Mouse (Mus musculus) macrophage (primary cell): ENCODE results near the gene Nos1ap. TPM values are rescaled to one million over a fixed set of nuclear protein-coding genes. Genes with fewer than 3 reads are reported as not detected.

Experiments
- H3K27ac ChIP-seq: fragments of 350-480 bp; formaldehyde crosslinking; 2 replicates; pipeline ENCODE4 v1.9.0; 2021
- H3K36me3 ChIP-seq: fragments of 350-480 bp; formaldehyde crosslinking; 2 replicates; pipeline ENCODE4 v1.9.0; 2021; ENCODE audit errors: inconsistent target
- H3K4me3 ChIP-seq: fragments of 350-480 bp; formaldehyde crosslinking; 2 replicates; pipeline ENCODE4 v1.9.0; 2021; ENCODE audit errors: inconsistent target
- H3K79me2 ChIP-seq: fragments of 350-480 bp; formaldehyde crosslinking; 2 replicates; pipeline ENCODE4 v1.9.0; 2021; ENCODE audit errors: inconsistent target
- WGBS: methylation state at CpG from one replicate; pipeline ENCODE4 v1.1.7; 2026; ENCODE audit warnings: inconsistent platforms; ENCODE audit not compliant: missing documents; 5-methylcytosine and 5-hydroxymethylcytosine counted together
- polyA plus RNA-seq: library from polyadenylated mRNA; stranded (reverse); fragments of 250-400 nt; gene quantifications from 3 replicates; pipeline ENCODE4 v1.2.4, GENCODE M21; 2018; ENCODE audit warnings: inconsistent platforms

The Nos1ap gene
- polyA plus RNA-seq, 1 experiment from 2014 or later: 1.5 TPM

DNA sequence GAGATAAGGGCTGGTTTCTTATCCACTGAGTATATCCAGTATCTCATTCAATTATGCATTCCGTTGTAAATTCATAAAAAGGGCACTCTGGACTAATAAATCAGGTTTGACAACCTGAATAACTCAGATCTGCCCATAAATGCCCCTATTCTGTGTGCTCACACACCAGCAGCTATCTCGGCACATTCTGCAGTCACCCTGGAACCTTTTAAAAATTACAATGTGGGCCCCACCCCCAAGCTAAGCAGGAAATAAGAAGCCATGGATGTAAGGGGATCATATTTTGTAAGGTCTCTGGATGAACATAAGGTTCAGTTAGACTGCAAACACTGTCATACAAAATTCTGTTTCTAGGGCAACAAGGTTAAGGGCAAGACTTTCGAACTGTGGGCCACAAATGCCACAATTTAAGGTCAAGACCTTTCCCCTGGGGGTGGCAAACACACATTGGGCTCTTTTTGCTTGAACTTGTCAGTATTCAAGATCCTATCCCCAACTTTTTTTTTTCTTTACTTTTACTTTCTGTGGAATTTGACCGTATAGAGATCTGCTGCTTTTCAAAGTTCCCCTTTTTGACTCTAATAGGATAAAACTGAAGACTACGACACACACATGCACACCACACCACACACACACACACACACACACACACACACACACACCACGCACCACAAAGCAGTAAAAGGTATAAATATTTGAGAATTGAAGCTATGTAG lies 13.5 kb downstream of the Nos1ap start:
- H3K36me3 ChIP-seq: no peaks in the 10 kb centered on the region
- WGBS: 19% methylated on average over 6 of the region's 6 CpGs
- no peaks in the 10 kb centered on the region for H3K79me2 ChIP-seq
- H3K27ac ChIP-seq: no peak overlapping the region
- H3K4me3 ChIP-seq: no peak overlapping the region; the same call in 1 of the 2 replicates

DNA sequence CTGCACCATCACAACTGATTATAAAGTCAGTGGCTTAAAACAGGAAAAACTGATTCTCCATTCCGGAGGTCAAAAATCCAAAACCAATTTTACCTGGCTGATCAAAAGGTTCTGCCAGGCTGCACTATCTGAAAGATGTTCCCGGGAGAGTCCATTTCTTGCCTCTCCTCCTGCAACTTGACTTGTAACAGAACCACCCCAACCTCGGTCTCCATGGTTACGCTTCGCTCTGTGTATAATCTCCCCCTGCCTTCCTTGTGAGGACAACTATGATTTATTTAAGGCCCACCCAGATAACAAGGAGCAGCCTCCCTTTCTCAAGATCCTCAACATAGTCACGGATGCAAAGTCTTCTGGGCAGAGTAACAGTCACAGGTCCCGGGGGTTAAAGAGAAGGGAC lies 16.5 kb downstream of the Nos1ap start:
- no peaks in the 10 kb centered on the region for H3K79me2 ChIP-seq
- no peak overlapping the region for H3K27ac ChIP-seq
- no peaks in the 10 kb centered on the region for H3K36me3 ChIP-seq
- H3K4me3 ChIP-seq: no peak overlapping the region
- WGBS: 69% methylated on average over 7 of the region's 7 CpGs

DNA sequence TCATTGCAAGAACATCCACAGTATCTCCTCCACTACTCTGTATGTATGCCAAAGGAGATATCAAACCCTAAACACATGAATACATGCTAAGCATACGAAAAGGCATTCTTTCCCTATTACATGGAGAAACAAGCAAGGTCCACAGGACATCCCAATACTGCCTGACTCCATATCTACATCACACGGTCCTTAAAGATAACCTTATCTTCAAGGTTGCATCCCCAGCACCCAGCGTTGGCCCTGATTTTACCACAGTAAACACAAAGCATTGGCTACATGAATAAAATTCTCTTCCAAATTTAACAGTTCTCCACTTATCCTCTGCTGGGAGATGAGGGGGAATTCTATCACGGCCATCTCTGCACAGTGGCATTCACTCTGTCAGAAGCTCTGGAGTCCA lies 22.7 kb downstream of the Nos1ap start:
- no peaks in the 10 kb centered on the region for H3K79me2 ChIP-seq
- 98% methylated on average over 4 of the region's 4 CpGs for WGBS
- no peaks in the 10 kb centered on the region for H3K36me3 ChIP-seq
- no peak overlapping the region for H3K27ac ChIP-seq
- H3K4me3 ChIP-seq: no peak overlapping the region

DNA sequence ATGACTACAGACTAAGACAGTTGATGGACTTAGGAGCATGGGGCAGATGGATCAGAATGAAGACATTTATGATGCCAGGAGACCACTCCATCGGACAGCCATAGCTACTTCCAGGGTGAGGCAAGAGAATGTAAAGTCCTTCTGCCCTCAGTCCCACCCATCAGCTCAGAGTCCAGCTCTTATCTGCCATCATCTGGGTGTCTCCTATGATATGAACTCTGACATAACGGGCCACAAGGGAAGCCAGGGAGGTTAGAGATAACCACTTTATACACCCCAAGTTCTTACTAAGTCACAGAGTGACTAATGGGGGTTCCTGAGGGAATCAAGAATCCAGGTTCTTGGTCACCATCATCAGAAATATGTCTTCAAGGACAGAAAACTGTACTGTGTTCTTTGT lies 23.1 kb downstream of the Nos1ap start:
- Histone ChIP-seq H3K27ac (no peak overlapping the region), H3K4me3 (no peak overlapping the region), H3K79me2 (no peaks in the 10 kb centered on the region), H3K36me3 (no peaks in the 10 kb centered on the region)
- 82% methylated on average over 2 of the region's 2 CpGs for WGBS

DNA sequence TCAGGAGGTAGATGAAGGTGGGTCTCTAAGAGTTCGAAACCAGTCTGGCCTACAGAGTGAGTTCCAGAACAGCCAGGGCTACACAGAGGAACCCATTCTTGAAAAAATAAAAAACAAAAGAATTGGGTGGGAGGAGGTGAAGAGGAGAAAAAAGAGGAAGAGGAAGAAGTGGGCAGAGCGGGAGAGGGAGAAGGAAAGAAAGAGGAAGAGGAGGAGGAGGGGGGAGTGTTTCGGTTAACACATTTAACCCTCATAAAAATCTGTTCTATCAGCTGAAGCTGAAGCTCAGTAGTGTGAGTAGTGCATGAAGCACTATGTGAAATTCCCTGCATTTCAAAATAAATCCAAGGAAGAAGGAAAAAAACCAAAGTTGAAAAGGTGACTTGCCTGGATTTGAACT lies 24.7 kb downstream of the Nos1ap start:
- Histone ChIP-seq H3K36me3 (no peaks in the 10 kb centered on the region), H3K4me3 (no peak overlapping the region), H3K27ac (no peak overlapping the region), H3K79me2 (no peaks in the 10 kb centered on the region)
- WGBS: 18% methylated on average over 3 of the region's 3 CpGs

DNA sequence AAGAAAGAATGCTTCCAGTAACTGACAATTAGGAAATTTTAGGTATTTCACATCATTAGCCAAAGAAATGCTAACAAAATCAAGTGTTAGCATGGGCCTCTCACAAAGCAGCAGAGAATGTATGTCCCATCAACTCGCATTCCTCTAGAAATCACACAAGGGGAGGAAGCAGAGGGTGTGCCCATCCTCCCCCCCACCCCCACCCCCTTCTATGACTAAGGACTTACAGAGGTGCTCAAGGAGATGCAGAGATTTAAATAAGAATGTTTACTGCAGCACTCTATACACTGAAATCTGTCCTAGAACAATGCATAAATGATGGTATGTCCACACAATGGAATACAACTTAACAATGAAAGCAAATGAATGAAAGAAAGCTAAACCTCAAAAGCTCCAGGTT lies 27.2 kb downstream of the Nos1ap start:
- Histone ChIP-seq H3K79me2 (no peaks in the 10 kb centered on the region), H3K4me3 (no peak overlapping the region), H3K27ac (no peak overlapping the region), H3K36me3 (no peaks in the 10 kb centered on the region)
- WGBS: 79% methylated on average over 1 of the region's 1 CpGs

DNA sequence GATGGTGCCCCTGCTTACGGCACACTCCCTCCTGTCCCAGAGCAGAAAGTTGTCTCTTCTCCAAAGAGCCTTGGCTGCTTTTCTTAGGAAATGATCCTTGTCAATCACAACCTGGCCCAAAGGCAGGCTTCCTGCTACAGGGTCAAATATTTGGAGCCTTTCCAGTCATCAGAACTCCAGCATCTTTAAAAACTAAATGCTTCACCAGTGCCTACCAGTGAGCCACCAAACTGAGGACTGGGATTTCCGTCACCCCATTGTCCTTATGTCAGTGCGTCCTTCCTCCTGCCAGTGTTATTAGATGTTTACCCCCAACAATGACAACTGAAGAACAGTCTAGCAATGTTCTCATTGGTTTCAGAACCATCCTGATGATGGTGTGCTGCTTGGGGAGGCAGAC lies 28.9 kb downstream of the Nos1ap start:
- Histone ChIP-seq H3K36me3 (no peaks in the 10 kb centered on the region), H3K79me2 (no peaks in the 10 kb centered on the region), H3K27ac (no peak overlapping the region), H3K4me3 (no peak overlapping the region)
- 100% methylated on average over 3 of the region's 3 CpGs for WGBS

DNA sequence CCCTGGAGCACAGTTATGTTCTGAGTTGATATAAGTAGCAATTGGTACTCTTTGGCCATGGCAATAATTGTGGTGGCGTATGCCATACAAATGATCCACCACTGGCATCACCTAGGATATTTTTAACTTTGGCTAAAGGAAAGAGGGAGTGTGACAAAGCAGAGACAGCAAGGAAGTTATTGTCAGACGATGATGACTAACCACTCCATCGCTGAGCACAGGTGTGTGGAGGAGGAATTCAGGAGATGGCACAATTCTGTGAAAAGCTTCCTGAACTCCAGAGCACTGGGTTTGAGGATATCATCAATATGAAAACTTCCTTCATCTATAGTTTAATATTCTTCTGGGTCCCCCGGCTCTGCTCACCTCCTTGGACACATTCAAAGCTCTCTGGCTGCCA lies 31.7 kb downstream of the Nos1ap start:
- Histone ChIP-seq H3K36me3 (no peaks in the 10 kb centered on the region), H3K27ac (no peak overlapping the region), H3K79me2 (no peaks in the 10 kb centered on the region), H3K4me3 (no peak overlapping the region)
- 95% methylated on average over 4 of the region's 4 CpGs for WGBS

DNA sequence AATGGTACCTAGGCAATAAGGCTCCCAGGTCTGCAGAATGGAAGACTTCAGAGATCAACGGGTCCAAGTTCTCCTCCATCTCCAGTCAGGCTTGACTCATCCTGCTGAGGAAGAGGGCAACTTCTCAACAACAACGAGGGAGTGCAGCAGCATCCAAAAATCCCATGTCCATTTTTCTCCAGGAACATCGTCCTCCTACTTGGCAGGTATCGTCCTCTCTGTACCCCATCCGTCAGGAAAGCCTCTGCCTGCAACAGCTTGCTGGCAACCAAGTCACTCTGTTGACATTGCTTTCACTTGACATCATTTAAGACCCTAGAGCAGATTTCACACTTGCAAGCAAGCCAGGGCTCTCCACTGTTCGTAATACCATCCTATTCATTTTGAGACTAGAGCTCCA lies 33.0 kb downstream of the Nos1ap start:
- no peak overlapping the region for H3K27ac ChIP-seq
- H3K4me3 ChIP-seq: no peak overlapping the region
- H3K79me2 ChIP-seq: no peaks in the 10 kb centered on the region
- H3K36me3 ChIP-seq: no peaks in the 10 kb centered on the region
- WGBS: 97% methylated on average over 6 of the region's 6 CpGs

DNA sequence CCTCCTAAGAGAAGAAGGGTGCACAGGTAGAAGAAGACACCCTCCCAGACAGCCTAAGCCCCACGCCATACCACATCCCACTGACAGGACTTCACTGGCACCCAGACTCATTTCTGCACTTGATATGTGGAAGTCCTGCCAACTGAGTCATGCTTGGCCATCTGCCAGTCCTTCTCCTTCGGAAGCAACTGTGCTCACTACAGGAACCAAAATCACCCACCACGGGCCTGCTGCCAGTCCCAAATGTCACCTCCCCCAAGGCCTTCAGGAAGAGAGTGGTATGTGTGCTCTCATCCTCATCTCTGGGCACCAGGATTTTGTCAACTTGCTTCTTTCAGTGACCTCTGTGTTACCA lies 34.7 kb downstream of the Nos1ap start:
- Histone ChIP-seq H3K36me3 (no peaks in the 10 kb centered on the region), H3K79me2 (no peaks in the 10 kb centered on the region), H3K4me3 (no peak overlapping the region), H3K27ac (peak overlapping the region; percentile 78)
- WGBS: 7% methylated on average over 3 of the region's 3 CpGs

DNA sequence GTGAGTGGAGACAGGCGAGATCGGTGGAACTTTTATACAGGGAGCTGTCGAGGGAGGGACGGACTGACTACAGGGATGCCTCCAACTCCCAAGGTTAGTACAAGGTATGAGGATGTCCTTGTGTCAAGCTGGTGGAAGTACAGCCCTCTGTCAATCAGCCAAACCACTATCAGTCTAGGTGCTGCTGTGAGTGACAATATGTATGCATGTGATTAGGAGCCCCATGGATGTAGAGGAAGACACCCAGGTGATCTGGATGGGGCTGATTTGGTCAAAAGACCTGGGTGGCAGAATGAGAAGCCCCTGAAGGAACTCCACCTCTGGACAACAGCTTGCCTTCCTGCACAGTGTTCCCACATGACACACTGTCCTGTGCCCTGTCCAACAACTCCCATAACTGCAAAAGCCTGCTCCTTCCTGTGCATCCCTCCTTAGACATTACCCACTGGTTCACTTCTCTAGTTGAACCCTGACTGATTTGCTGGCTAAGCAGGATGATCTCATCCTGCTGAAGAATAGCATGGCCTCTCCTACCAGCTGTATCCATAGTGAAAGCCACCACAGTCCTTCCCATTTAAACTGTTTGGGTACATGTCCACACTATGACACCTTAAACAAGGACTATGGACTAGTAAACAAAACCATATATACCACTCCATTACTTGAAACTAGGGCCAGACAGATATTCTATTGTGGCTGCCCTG lies 35.3 kb downstream of the Nos1ap start:
- 94% methylated on average over 4 of the region's 4 CpGs for WGBS
- no peaks in the 10 kb centered on the region for H3K79me2 ChIP-seq
- no peak overlapping the region for H3K4me3 ChIP-seq
- no peaks in the 10 kb centered on the region for H3K36me3 ChIP-seq
- H3K27ac ChIP-seq: peak overlapping the region; percentile 78

DNA sequence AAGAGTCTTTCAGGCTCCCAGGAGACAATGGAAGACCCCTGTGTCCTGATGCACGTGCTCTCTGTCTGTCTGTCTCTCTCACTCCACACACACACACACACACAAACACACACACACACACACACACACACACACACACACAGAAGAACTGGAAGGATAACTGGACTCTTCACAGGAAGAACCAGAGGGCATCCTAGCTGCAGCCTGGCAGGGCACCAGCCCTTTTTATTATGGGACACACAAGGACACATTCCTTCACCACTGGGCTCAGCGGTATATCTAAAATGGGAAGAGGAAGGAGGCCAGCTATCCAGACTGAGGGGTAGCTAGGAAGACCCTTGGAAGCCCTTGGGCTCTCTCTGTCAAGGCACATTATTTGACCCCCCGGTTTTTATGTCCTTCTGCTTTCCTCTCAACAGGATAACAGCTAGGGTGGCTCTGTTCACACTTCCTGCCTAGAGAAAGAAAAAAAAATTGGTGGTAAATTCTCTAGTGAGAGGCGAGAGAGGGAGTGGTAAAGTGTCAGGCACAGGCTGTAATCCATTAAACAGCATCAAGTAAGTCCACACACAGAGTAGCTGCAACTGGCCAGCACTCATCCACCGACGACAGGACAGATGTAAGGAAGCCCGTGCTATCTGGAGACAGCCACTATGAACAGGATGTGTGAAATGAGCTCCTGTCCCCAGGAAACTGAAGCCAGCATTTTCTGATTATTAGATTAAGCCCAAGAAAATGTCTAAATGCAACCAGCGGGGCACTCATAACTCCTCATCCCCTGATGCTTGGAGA lies 38.8 kb downstream of the Nos1ap start:
- Histone ChIP-seq H3K4me3 (no peak overlapping the region), H3K27ac (no peak overlapping the region), H3K36me3 (no peaks in the 10 kb centered on the region), H3K79me2 (no peaks in the 10 kb centered on the region)
- 22% methylated on average over 7 of the region's 8 CpGs for WGBS

DNA sequence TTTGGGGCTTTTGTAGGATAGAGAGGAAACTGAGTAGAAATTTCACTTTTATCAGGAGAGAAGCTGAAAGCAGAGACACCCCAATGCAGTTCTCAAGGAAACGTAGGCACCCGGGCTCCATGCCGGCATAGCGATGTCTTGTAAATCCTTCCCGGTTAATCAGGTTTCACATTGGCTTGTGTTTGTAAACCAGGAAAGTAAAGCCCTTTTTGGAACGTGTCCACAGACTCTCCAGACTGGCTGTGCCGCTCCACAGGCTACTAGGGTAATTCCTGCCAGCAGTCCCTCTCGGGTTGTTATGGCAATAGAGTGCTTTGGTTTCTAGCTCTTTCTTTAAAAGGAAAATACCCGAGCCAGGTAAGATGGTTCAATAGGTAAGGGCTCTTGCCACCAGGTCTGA lies 40.6 kb downstream of the Nos1ap start:
- H3K79me2 ChIP-seq: no peaks in the 10 kb centered on the region
- no peaks in the 10 kb centered on the region for H3K36me3 ChIP-seq
- no peak overlapping the region for H3K27ac ChIP-seq
- WGBS: 97% methylated on average over 9 of the region's 9 CpGs
- no peak overlapping the region for H3K4me3 ChIP-seq

DNA sequence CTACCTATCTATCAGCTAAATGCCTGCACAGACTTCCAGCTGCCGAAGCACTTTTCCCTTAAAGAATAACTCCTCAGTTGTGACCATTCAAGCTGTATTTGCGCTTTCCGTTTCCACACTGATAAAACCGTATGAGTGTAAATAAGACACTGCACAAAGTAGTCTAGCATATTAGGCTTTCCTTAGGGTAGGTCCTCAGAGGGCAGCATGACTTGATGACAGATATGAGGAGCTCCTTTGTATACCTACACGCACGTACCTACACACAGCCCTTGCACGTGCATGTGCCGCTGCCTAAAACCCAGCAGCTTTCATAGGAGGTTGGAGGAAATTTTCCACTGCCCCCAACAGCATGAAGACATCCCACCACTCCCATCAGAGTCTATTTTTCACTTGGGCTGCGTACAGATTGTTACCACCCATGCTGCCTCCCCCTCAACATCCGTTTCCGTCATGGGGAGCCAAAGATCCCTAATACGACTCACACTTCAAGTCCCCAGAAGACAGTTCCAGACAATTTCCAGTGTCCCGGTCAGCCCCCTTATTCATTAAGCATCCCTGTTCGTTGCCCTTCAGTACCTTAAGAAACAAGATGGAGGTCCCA lies 41.4 kb downstream of the Nos1ap start:
- Histone ChIP-seq H3K4me3 (no peak overlapping the region), H3K36me3 (no peaks in the 10 kb centered on the region), H3K79me2 (no peaks in the 10 kb centered on the region), H3K27ac (no peak overlapping the region)
- WGBS: 96% methylated on average over 14 of the region's 14 CpGs

DNA sequence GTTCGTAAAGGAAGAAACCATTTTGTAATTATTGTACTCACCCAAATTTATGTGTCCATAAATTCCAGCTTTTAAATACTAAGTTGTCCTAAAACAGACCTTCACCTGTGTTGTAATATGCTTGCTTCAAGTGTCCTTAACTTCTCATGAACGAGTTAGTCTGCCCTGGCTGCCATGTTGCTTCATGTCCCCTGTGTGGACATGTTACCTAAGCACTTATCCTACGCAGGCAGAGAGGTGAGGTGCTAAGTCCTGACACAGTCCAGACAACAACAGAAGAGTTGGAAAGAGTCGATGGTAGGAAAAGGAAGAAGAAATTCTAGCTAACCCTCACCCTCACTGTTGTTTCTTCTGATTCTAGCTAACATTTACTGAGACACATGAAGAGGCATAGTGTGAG lies 43.4 kb downstream of the Nos1ap start:
- H3K79me2 ChIP-seq: no peaks in the 10 kb centered on the region
- H3K4me3 ChIP-seq: no peak overlapping the region
- no peaks in the 10 kb centered on the region for H3K36me3 ChIP-seq
- WGBS: 83% methylated on average over 4 of the region's 4 CpGs
- H3K27ac ChIP-seq: no peak overlapping the region
